Mouse (Mus musculus): ENCODE results near the gene Tbc1d15.

Gene Tbc1d15

GRCm38 (mm10) chr10:115251088-115251934, at the start of gene Tbc1d15:
TSS of gene Tbc1d15 (minus strand) at chr10:115251467.
- peak; percentile 100 for DNase-seq (ENCODE audit: low spot score)

- DNase-seq (ENCODE audit: low spot score) = no peak
Observed at GRCm38 (mm10) chr10:115298683-115299082, 47.4 kb upstream of the Tbc1d15 start.

GRCm38 (mm10) chr10:115297582-115297981, 46.3 kb upstream of the Tbc1d15 start:
- no peak for DNase-seq (ENCODE audit: low spot score)

GRCm38 (mm10) chr10:115296401-115296935, 45.2 kb upstream of the Tbc1d15 start:
- peak; percentile 20 for DNase-seq (ENCODE audit: low spot score)

- DNase-seq (ENCODE audit: low spot score) = no peak
Observed at GRCm38 (mm10) chr10:115295162-115295561, 43.9 kb upstream of the Tbc1d15 start.

- DNase-seq (ENCODE audit: low spot score) = no peak
Observed at GRCm38 (mm10) chr10:115294715-115295114, 43.4 kb upstream of the Tbc1d15 start.

GRCm38 (mm10) chr10:115293946-115294345, 42.7 kb upstream of the Tbc1d15 start:
- DNase-seq (ENCODE audit: low spot score) = no peak

GRCm38 (mm10) chr10:115290671-115291070, 39.4 kb upstream of the Tbc1d15 start:
- DNase-seq (ENCODE audit: low spot score) = no peak

- no peak for DNase-seq (ENCODE audit: low spot score)
Observed at GRCm38 (mm10) chr10:115288856-115289255, 37.6 kb upstream of the Tbc1d15 start.

- DNase-seq (ENCODE audit: low spot score) = no peak
Observed at GRCm38 (mm10) chr10:115284170-115284569, 32.9 kb upstream of the Tbc1d15 start.

- DNase-seq (ENCODE audit: low spot score) = no peak
Observed at GRCm38 (mm10) chr10:115281381-115281780, 30.1 kb upstream of the Tbc1d15 start.

- no peak for DNase-seq (ENCODE audit: low spot score)
Observed at GRCm38 (mm10) chr10:115271649-115272048, 20.4 kb upstream of the Tbc1d15 start.

GRCm38 (mm10) chr10:115270612-115271390, 19.5 kb upstream of the Tbc1d15 start:
- no peak for DNase-seq (ENCODE audit: low spot score)

- no peak for DNase-seq (ENCODE audit: low spot score)
Observed at GRCm38 (mm10) chr10:115262926-115263562, 11.8 kb upstream of the Tbc1d15 start.

GRCm38 (mm10) chr10:115262261-115262660, 11.0 kb upstream of the Tbc1d15 start:
- DNase-seq (ENCODE audit: low spot score) = no peak

GRCm38 (mm10) chr10:115261428-115261827, 10.2 kb upstream of the Tbc1d15 start:
- DNase-seq (ENCODE audit: low spot score) = no peak

GRCm38 (mm10) chr10:115256162-115256561, 4.9 kb upstream of the Tbc1d15 start:
- DNase-seq (ENCODE audit: low spot score) = no peak

- no peak for DNase-seq (ENCODE audit: low spot score)
Observed at GRCm38 (mm10) chr10:115253521-115253920, 2.3 kb upstream of the Tbc1d15 start.

- DNase-seq (ENCODE audit: low spot score) = peak; percentile 65
Observed at GRCm38 (mm10) chr10:115252321-115252757, 1.1 kb upstream of the Tbc1d15 start.

- DNase-seq (ENCODE audit: low spot score) = no peak
Observed at GRCm38 (mm10) chr10:115250235-115251087, 806 bp downstream of the Tbc1d15 start.

- DNase-seq (ENCODE audit: low spot score) = no peak
Observed at GRCm38 (mm10) chr10:115248041-115248440, 3.2 kb downstream of the Tbc1d15 start.
